Mouse (Mus musculus) left cerebral cortex, adult 2 months (tissue): ENCODE measurements at regions not wholly inside any gene's neighbourhood (a gene's known extent, or its start where the extent isn't known, plus 50 kb on each side); places are given as distances from the start of the nearest gene placed in this dataset.

ENCODE experiments used
- DNase-seq, 2 experiments: peaks; one replicate each; pipeline ENCODE4 v3.0.0; 2021 to 2022; ENCODE audit warnings: low spot score in 2 of 2, mixed read lengths in 1 of 2; ENCODE audit errors: extremely low spot score in 1 of 2
- H3K27ac ChIP-seq: fragments of 200-600 bp; 2 replicates; pipeline ENCODE4 v1.8.1; 2022
- H3K4me3 ChIP-seq: fragments of 200-600 bp; 2 replicates; pipeline ENCODE4 v1.8.1; 2022
- CTCF ChIP-seq: fragments of 200-600 bp; IDR thresholded peaks from 2 replicates; pipeline ENCODE4 v1.8.1; 2022; ENCODE audit warnings: antibody characterized with exemption, mild to moderate bottlenecking, moderate library complexity
- intact Hi-C: fragments of 180-260 bp; cut with DNase I; formaldehyde crosslinking; loops from one replicate; pipeline ENCODE4 v1.15.1; 2025

DNA sequence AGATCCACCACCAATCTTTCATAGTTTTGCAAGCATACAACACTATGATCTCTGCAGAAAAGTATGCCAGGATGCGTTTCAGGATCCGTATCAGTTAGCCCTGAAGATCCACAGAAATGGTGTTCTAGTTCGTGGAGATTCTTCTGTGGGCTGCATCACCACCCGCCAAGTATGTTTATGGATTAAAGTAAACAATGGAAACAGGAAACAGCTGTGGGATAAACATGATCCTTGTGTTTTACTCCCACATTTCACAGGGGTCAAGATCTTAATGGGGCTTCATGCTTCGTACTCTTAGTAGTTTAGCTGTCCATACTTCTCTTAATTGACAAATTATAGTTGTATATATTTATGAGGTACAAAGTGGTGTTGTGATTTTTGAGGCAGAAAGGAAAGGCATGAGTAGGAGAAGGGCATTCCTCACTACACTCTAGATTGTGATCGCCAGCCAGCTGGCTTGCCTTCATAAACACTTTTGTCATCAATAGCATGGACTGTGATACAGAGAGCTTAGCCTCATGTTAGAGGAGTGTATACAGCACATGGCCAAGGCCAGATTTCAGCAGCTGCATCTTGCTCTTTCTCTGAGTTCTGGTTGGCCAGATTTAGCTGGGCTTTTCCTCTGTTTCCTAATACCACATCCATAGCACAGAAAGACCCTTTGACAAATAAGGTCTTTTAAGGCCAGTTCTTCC, 195.8 kb upstream of the Fermt1 start:
- DNase-seq, result no peak
- no peak overlapping the region for H3K4me3 ChIP-seq
- intact Hi-C loops, result no loop called here
- TF ChIP-seq CTCF, result no peak
- H3K27ac ChIP-seq, result no peak overlapping the region

- H3K4me3 ChIP-seq, result no peak overlapping the region
- TF ChIP-seq CTCF, result no peak
- DNase-seq, result no peak
- no peak overlapping the region for H3K27ac ChIP-seq
- intact Hi-C loops, result no loop called here
These were observed 206.8 kb upstream of the Fermt1 start for GRCm38 (mm10) chr2:133152461-133152860.

DNA sequence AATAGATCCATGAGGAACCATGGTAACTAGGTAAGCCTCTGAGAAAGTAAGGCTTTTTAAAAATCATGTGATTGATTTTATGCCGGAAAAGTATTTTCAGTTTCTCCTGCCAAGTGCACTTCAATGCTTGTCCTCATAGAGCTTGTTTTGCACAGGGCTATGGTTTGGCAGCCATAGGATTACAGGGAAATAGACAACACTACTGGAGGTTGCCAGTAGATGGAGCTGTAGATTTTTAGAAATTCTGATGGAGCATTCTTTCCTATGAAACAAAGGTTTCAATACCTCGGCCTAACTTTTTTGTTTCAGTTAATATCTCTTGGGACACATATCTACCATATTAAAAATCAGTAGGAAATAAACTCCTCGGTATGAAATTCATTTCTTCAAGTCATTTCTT, 210.8 kb upstream of the Fermt1 start:
- DNase-seq, result no peak
- no peak overlapping the region for H3K27ac ChIP-seq
- peak; percentile 53 for TF ChIP-seq CTCF
- no peak overlapping the region for H3K4me3 ChIP-seq
- intact Hi-C loops, result no loop called here

GRCm38 (mm10) chr2:133158206-133158605, 212.5 kb upstream of the Fermt1 start:
- H3K27ac ChIP-seq, result no peak overlapping the region
- no peak for TF ChIP-seq CTCF
- no peak for DNase-seq
- intact Hi-C loops, result no loop called here
- H3K4me3 ChIP-seq, result no peak overlapping the region

DNA sequence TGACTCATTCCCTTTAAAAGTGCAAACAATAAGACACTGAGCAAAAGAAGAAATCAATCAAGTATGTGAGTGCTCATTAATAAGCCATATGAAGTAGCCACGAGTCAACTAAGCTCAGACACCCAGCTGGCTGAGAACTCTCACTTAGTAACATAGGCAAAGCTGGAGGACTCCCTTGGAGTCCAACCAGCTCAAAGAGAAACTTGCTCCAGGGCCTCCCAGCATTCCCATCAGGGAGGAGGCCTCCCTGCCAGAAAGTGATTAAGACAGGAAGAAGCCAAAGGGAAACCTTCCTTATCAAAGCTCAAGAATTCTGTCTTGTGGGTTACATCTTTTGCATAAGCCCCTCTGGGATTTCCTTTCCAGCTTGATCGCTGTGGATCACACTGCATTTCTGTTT, 213.7 kb upstream of the Fermt1 start:
- no peak overlapping the region for H3K4me3 ChIP-seq
- TF ChIP-seq CTCF, result no peak
- no peak overlapping the region for H3K27ac ChIP-seq
- DNase-seq, result no peak
- intact Hi-C loops, result no loop called here

- TF ChIP-seq CTCF, result no peak
- Histone ChIP-seq H3K4me3 (no peak overlapping the region), H3K27ac (no peak overlapping the region)
- no peak for DNase-seq
- intact Hi-C loops, result no loop called here
These were observed 230.7 kb upstream of the Fermt1 start for GRCm38 (mm10) chr2:133176411-133176810.

DNA sequence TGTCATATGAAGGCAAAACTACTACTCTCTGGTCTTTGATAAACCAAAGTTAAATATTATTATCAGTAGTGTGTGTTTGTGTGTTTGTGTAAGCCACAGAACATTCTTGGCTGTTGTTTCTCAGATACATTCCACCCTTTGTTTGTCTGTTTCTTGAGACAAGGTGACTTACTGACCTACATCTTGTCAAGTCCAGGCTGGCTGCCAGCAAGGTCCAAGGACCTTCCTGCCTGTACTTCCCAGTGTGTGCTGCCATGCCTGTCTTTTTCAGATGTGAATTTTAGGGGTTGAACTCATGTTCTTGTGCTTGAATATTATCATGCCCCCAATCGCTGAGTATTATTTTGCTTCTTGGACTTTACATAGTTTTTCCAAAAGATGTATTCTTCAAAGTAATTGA, 235.5 kb upstream of the Fermt1 start:
- no peak overlapping the region for H3K4me3 ChIP-seq
- no peak for DNase-seq
- no peak for TF ChIP-seq CTCF
- intact Hi-C loops, result no loop called here
- no peak overlapping the region for H3K27ac ChIP-seq

GRCm38 (mm10) chr2:133182920-133183319, 237.2 kb upstream of the Fermt1 start:
- H3K27ac ChIP-seq, result no peak overlapping the region
- no peak for DNase-seq
- intact Hi-C loops, result no loop called here
- H3K4me3 ChIP-seq, result no peak overlapping the region
- TF ChIP-seq CTCF, result no peak

GRCm38 (mm10) chr2:133204295-133204866, 258.7 kb upstream of the Fermt1 start:
- no peak overlapping the region for H3K27ac ChIP-seq
- no peak for DNase-seq
- no peak for TF ChIP-seq CTCF
- no peak overlapping the region for H3K4me3 ChIP-seq
- intact Hi-C loops, result no loop called here

DNA sequence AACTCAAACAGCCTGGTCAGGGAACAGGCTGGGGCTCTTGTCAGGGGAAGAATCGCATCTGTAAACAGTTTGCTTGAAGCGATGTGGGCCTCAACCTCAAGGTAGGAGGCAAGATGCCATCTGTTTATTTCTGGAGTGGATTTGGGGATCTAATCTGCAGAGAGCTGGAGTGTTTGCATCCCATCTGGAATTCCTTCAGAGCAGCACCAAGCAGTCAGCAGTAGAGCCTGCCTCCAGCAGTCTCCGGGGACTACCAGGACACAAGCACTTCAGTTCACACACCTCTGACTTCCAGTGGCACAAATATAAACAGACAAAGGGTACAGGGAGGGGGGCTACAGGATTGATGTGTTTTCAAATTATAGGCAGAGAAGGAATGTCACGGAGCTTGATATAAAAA, 262.8 kb upstream of the Fermt1 start:
- Histone ChIP-seq H3K27ac (no peak overlapping the region), H3K4me3 (no peak overlapping the region)
- intact Hi-C loops, result no loop called here
- DNase-seq, result no peak
- TF ChIP-seq CTCF, result no peak

DNA sequence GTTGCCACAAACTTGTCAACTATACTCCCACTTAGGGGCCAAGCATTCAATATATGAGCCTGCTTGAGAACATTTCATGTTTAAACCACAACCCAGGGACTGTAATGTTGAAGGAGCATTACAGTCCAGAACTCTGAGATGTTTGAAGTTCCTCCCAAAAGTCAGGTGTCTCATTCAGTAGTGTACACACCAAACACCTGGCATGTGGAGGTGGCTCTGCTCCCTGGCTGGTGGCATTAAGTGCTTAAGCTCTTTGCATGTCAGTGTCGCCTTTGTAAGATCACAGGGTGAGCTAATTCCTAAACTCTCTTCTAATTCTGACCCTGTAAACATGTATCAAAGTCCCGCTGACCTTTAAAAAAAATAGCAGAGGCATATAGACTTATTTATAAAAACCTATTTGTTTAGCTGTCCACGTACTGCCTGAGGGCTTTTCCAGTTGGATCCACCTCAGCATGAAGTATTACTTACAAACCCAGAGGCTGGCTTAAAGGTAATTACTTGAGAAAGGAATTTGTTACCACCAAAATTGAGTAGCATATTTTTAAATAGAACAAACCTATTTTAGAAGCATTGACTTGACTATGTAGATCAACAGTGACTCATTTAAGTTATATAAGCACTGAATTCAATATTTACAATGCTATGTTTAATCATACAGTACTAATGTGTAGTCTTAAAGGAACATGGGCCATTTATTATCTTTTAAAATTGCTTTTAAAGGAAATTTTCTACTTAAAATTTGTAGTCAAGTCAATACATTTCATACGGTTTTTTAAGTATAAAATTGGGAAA, 276.3 kb upstream of the Fermt1 start:
- Histone ChIP-seq H3K27ac (no peak overlapping the region), H3K4me3 (no peak overlapping the region)
- no peak for TF ChIP-seq CTCF
- no peak for DNase-seq
- intact Hi-C loops, result no loop called here

DNA sequence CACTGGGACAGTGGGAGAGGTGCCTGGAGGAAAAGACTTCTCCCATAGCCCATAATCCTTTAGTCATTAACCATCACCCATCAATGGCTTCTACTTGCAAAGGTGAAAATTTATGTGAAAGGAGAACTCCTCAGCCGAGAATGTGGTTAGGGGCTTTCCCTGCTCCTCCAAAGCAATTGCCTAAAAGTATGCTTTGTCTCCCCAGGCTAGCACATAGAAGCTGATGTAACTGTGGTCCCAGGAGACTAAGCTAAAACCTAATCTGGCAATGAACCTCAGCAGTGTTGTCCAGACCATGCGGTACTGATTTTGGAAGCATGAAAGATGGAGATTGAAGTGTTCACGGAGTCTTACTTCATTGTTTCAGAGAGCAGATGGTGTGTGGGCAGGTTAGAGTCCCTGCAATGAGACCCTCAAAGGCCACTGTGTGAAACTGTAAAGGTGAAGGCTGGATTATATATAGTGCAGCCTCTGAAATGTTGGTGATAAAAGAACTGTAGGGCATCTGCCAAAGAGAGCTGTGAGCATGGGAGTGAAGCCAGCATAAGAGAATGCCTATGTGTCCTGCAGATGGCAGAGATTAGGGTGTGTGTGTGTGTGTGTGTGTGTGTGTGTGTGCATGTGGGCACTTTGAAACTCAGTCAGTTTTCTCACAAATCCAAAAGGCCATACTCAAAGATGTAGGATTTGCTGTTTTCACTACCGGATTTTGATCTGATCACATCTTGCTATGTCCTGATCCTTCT, 289.6 kb upstream of the Fermt1 start:
- H3K4me3 ChIP-seq, result no peak overlapping the region
- DNase-seq, result no peak
- intact Hi-C loops, result no loop called here
- no peak for TF ChIP-seq CTCF
- no peak overlapping the region for H3K27ac ChIP-seq
